Mouse (Mus musculus) olfactory bulb, adult 2 months (tissue): ENCODE results near the gene Olfr524.

Source experiments
- CTCF ChIP-seq: fragments of 200-500 bp; IDR thresholded peaks from 2 replicates; pipeline ENCODE4 v1.5.1; 2012; ENCODE audit warnings: low read depth, mild to moderate bottlenecking, low read length, moderate library complexity; ENCODE audit not compliant: insufficient read depth
- POLR2A ChIP-seq: fragments of 200-500 bp; IDR thresholded peaks from 2 replicates; pipeline ENCODE4 v1.6.1; 2012; ENCODE audit warnings: mild to moderate bottlenecking, low read depth, low read length, moderate library complexity; ENCODE audit not compliant: insufficient read depth

- TF ChIP-seq CTCF (no peak), POLR2A (no peak)
Measured at GRCm38 (mm10) chr7:140179176-140179575, 26.6 kb downstream of the Olfr524 start.
